Mouse (Mus musculus): ENCODE data around the gene Ina. TPM values are rescaled to one million over a fixed set of nuclear protein-coding genes. Genes with fewer than 3 reads are reported as not detected.
A peak's percentile ranks its signal among the peaks of the same experiment; 100 is the strongest.

The Ina gene
- polyA plus RNA-seq, 1 experiment from 2014 or later = 491 TPM

DNA sequence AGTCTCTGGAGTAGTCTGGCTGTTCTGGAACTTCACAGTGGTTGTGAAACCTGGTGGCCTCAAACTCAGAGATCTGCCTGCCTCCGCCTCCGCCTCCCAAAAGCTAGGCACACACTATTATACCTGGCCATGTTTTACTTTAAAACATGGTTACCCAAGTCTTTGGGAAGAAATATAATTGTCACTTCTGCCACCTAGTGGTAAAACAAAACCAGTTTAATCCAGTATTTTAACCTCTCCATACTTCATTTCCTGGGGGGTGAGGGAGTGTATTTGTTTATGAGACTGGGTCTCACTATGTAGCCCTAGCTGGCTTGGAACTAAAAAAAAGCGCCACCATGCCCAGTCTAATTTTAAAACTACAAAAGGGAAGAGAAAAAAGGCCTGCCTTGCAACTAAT, 29.1 kb downstream of the Ina start:
- H3K27ac ChIP-seq (replicated peaks) = no peak overlapping the region
- no peaks in the 10 kb centered on the region for H3K27me3 ChIP-seq (replicated peaks)
- H3K4me3 ChIP-seq (replicated peaks) = no peak overlapping the region
- peaks cover 59% of the 10 kb centered on the region for H3K36me3 ChIP-seq
- H3K4me1 ChIP-seq = peaks cover 3% of the 10 kb centered on the region; the same call in 1 of the 2 replicates
- no peak for ATAC-seq (ENCODE audit: low FRiP score)
- no peak overlapping the region for H3K9ac ChIP-seq (replicated peaks)
- WGBS = 88% methylated on average over 3 of the region's 3 CpGs
- no peak overlapping the region for H3K4me2 ChIP-seq
- H3K9me3 ChIP-seq (replicated peaks) = no peaks in the 10 kb centered on the region

DNA sequence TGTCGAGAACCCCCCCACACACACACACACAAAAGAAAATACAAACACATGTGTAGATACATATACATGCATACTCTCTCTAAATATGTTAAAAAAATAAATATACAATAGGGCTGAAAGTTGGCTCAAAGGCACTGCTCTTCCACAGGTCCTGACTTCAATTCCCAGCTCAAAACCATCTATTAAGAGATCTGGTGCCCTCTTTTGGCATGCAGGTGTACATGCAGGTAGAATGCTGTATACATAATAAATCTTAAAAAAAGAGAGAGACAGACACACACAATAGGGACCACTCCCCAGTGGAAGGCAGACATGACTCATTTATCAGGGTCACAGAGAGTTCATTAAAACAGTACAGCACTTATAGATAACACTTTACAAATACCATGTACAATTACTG, 31.8 kb downstream of the Ina start:
- Histone ChIP-seq H3K36me3 (peaks cover 36% of the 10 kb centered on the region), H3K27me3 (replicated peaks) (no peaks in the 10 kb centered on the region), H3K4me3 (replicated peaks) (no peak overlapping the region), H3K9ac (replicated peaks) (no peak overlapping the region), H3K4me1 (peaks cover 19% of the 10 kb centered on the region), H3K4me2 (no peak overlapping the region), H3K27ac (replicated peaks) (no peak overlapping the region), H3K9me3 (replicated peaks) (no peaks in the 10 kb centered on the region)
- no peak for ATAC-seq (ENCODE audit: low FRiP score)
- WGBS = 94% methylated on average over 1 of the region's 1 CpGs

DNA sequence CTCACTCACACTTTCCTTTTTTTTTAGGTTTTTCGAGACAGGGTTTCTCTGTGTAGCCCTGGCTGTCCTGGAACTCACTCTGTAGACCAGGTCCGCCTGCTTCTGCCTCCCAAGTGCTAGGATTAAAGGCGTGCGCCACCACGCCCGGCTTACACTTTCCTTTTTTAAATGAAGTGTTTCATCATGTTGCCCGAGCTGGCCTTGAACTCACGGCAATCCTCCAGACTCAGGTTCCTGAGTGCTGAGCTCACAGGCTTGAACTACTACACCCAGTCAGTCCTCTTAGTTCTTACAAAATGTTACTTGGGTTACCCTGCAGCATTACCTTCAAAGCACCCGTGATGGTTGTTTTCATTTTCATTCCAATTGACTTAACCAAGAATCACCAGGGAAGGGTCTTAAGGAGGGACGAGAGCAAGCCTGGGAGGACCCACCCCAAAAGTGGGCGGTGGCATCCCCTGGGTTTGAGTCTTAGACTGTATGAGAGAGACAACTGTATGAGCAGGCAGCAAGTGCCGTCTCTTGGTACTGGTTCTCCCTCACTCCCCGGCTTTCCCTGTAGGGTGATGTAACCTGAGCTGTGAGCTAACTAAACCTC, 32.8 kb downstream of the Ina start:
- 90% methylated on average over 13 of the region's 13 CpGs for WGBS
- H3K9me3 ChIP-seq (replicated peaks) = no peaks in the 10 kb centered on the region
- H3K4me1 ChIP-seq = peaks cover 19% of the 10 kb centered on the region
- H3K27me3 ChIP-seq (replicated peaks) = no peaks in the 10 kb centered on the region
- peaks cover 34% of the 10 kb centered on the region for H3K36me3 ChIP-seq
- H3K9ac ChIP-seq (replicated peaks) = no peak overlapping the region
- no peak overlapping the region for H3K4me2 ChIP-seq
- no peak for ATAC-seq (ENCODE audit: low FRiP score)
- no peak overlapping the region for H3K4me3 ChIP-seq (replicated peaks)
- H3K27ac ChIP-seq (replicated peaks) = no peak overlapping the region

DNA sequence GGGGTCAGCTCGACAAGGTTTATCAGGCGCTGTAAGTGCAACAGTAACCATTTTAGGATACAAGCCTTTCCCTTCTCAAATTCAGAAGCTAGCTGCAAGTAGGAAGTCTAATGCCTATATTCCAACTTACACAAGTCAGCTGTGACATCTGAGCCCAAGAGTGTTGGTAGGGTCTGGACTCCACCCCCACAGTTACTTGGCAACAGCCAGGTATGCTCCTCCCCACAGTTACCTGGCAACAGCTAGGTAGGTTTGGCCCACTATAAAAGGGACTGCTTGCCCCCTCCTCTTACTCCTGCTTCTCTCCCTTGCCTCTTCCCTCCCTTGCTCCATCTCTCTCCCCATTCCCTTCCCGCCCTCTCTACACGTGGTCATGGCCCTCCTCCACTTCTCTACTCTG, 34.6 kb downstream of the Ina start:
- 0 out of 2 replicates have a peak overlapping the region, but pooled peaks have one; percentile 91 for H3K4me3 ChIP-seq (replicated peaks)
- H3K9me3 ChIP-seq (replicated peaks) = no peaks in the 10 kb centered on the region
- no peak for ATAC-seq (ENCODE audit: low FRiP score)
- WGBS = 66% methylated on average over 4 of the region's 4 CpGs
- H3K27ac ChIP-seq (replicated peaks) = no peak overlapping the region
- H3K4me2 ChIP-seq = peak overlapping the region; percentile 57
- no peak overlapping the region for H3K9ac ChIP-seq (replicated peaks)
- H3K36me3 ChIP-seq = peaks cover 27% of the 10 kb centered on the region
- H3K4me1 ChIP-seq = peaks cover 19% of the 10 kb centered on the region
- no peaks in the 10 kb centered on the region for H3K27me3 ChIP-seq (replicated peaks)

DNA sequence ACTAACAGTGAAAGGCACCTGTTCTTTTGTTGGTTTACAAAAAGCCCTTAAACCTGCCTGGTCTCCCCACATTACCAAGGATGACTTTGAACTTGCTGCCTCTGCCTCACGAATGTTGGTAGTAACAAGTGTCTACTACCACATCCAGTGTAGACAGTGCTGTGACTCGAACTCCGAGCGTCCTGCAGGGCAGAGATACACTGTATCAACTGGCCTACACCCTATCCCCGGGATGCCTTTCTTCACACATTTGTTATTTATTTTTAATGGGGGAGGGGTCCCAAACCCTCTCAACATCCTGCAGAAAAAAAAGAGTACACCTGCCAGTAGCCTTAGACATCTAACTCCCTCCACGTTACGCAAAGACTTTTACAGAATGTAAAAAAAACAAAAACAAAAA, 35.3 kb downstream of the Ina start:
- H3K36me3 ChIP-seq = peaks cover 26% of the 10 kb centered on the region
- peaks cover 19% of the 10 kb centered on the region for H3K4me1 ChIP-seq
- no peaks in the 10 kb centered on the region for H3K27me3 ChIP-seq (replicated peaks)
- H3K9ac ChIP-seq (replicated peaks) = peak overlapping the region; percentile 91
- peak; percentile 50 for ATAC-seq (ENCODE audit: low FRiP score)
- H3K4me2 ChIP-seq = peak overlapping the region; percentile 57
- peak overlapping the region; percentile 93 for H3K27ac ChIP-seq (replicated peaks)
- peak overlapping the region; percentile 91 for H3K4me3 ChIP-seq (replicated peaks)
- 6% methylated on average over 7 of the region's 7 CpGs for WGBS
- no peaks in the 10 kb centered on the region for H3K9me3 ChIP-seq (replicated peaks)

DNA sequence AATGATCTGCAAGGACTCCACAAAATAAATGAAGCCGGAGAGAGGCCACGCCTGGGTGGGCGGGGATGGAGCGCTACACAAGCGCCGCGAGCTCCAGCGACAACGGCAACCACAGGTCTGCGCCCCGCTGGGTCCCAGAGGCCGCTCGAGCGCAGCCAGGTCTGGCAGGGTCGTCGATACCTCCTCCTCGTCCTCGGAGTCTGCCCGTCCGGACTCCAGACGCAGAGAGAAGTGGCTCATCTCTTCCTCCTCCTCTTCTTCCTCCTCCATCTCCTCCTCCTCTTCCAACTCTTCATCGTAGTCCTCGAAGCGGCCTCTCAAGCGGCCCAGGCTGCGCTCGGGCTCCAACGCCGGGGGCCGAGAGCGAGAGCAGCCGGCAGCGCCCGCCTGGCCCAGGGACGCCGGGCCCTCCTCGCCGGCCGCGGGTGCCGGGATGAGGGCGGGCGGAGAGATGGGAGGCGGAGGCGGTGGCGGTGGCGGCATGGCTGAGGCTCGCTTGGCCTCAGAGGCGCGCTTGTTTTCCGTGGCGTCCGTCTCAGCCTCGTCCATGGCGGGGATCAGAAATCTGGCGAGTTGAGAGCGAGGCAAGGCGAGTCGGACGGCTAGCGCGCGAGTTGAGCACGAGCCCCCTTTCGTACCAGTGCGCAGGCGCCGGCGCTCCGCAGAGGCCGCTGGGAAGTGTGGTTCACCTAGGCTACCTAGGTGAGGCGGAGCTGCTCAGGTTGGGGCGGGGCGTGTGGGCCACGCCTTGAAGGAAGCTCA, 36.0 kb downstream of the Ina start, which contains the start of gene Pcgf6:
Gene Pcgf6, minus strand, starts transcription at position 636 of the 762 bp plus-strand sequence.
- peaks cover 22% of the 10 kb centered on the region for H3K36me3 ChIP-seq
- peak within 1 kb of the TSS; percentile 91 for H3K9ac ChIP-seq (replicated peaks)
- peak within 1 kb of the TSS; percentile 57 for H3K4me2 ChIP-seq
- WGBS = under 1% methylated on average over 74 of the region's 75 CpGs
- no peaks in the 10 kb centered on the region for H3K9me3 ChIP-seq (replicated peaks)
- no peaks in the 10 kb centered on the region for H3K27me3 ChIP-seq (replicated peaks)
- H3K4me3 ChIP-seq (replicated peaks) = peak within 1 kb of the TSS; percentile 91
- peaks cover 19% of the 10 kb centered on the region for H3K4me1 ChIP-seq
- peak within 1 kb of the TSS; percentile 93 for H3K27ac ChIP-seq (replicated peaks)
- ATAC-seq (ENCODE audit: low FRiP score) = peak; percentile 95

DNA sequence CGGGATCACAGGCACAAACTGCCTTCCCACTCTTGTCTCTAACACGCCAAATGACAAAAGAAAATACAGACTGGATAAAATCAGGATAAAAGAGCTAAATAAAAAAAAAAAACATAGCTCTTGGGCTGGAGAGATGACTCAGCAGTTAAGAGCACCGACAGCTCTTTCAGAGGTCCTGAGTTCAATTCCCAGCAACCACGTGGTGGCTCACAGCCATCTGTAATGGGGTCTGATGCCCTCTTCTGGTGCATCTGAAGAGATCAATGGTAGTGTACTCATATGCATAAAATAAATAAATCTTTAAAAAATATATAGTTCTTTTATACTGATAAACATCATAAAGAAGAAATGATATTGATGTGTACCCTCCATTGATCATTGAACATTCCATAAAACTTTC, 38.4 kb downstream of the Ina start:
- H3K27ac ChIP-seq (replicated peaks) = no peak overlapping the region
- no peaks in the 10 kb centered on the region for H3K27me3 ChIP-seq (replicated peaks)
- no peak overlapping the region for H3K4me2 ChIP-seq
- H3K9ac ChIP-seq (replicated peaks) = no peak overlapping the region
- H3K36me3 ChIP-seq = no peaks in the 10 kb centered on the region
- 83% methylated on average over 4 of the region's 4 CpGs for WGBS
- no peak for ATAC-seq (ENCODE audit: low FRiP score)
- H3K4me3 ChIP-seq (replicated peaks) = no peak overlapping the region
- no peaks in the 10 kb centered on the region for H3K9me3 ChIP-seq (replicated peaks)
- H3K4me1 ChIP-seq = peaks cover 19% of the 10 kb centered on the region

DNA sequence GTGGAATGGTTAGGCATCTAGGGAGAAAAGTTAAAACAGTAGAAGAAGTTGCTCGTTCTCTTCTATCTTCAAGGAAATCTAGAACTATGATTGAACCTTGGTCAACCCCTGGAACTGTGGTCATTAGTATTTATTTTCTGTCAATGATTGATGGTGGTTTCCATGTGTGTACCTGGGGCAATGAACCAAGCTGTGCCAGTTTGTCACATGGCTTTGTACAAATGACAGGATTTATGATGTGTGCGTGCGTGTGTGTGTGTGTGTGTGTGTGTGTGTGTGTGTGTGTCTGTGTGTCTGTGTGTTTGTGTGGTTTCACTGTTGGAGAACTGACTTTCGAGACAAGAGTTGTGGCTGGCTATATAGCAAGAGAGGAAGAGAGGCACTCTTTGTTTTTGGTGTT, 39.0 kb downstream of the Ina start:
- WGBS = 82% methylated on average over 4 of the region's 4 CpGs
- Histone ChIP-seq H3K4me3 (replicated peaks) (no peak overlapping the region), H3K9me3 (replicated peaks) (no peaks in the 10 kb centered on the region), H3K27me3 (replicated peaks) (no peaks in the 10 kb centered on the region), H3K4me2 (no peak overlapping the region), H3K4me1 (peaks cover 16% of the 10 kb centered on the region), H3K9ac (replicated peaks) (no peak overlapping the region), H3K36me3 (no peaks in the 10 kb centered on the region), H3K27ac (replicated peaks) (no peak overlapping the region)
- ATAC-seq (ENCODE audit: low FRiP score) = no peak

DNA sequence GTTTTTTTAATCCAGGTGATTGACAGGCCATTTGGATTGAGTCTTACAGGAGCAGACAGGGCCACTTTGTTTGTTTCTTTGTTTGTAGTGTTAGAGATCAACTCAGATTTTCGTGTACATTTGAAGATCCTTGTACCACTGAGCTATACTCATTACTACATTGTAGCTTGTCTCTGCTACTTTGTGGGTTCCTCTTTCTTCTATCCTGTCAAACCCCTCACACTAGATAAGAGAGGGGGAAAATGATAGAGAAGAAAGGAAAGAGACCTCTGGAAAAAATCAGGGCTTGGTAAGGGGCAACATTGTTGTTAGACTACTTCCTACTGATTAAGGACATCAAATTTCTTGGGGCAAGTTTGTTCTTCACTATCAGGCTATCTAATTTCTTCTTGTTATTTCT, 43.2 kb downstream of the Ina start:
- 72% methylated on average over 1 of the region's 1 CpGs for WGBS
- no peak for ATAC-seq (ENCODE audit: low FRiP score)
- Histone ChIP-seq H3K4me3 (replicated peaks) (no peak overlapping the region), H3K4me2 (no peak overlapping the region), H3K9me3 (replicated peaks) (no peaks in the 10 kb centered on the region), H3K4me1 (no peaks in the 10 kb centered on the region), H3K36me3 (no peaks in the 10 kb centered on the region), H3K9ac (replicated peaks) (no peak overlapping the region), H3K27me3 (replicated peaks) (no peaks in the 10 kb centered on the region), H3K27ac (replicated peaks) (no peak overlapping the region)

DNA sequence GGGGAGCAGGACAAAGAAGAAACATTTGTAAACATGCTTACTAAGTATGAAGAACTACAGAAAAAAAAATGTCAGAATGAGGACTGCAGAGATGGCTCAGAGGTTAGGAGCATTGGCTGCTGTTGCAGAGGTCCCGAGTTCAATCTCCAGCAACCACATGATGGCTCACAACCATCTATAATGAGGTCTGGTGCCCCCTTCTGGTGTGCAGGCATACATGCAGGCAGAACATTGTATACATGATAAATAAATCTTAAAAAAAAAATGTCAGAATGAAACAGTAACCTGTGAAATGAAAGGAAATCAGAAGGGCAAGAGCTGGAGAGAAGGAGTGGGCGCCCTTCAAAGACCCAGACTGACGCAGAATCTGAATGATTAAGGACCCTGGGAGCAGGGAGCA, 51.4 kb downstream of the Ina start:
- Histone ChIP-seq H3K4me1 (peaks cover 13% of the 10 kb centered on the region), H3K9me3 (replicated peaks) (no peaks in the 10 kb centered on the region), H3K4me2 (no peak overlapping the region), H3K27me3 (replicated peaks) (no peaks in the 10 kb centered on the region), H3K27ac (replicated peaks) (no peak overlapping the region), H3K9ac (replicated peaks) (no peak overlapping the region), H3K36me3 (peaks cover 4% of the 10 kb centered on the region; the same call in 1 of the 2 replicates), H3K4me3 (replicated peaks) (no peak overlapping the region)
- WGBS = 92% methylated on average over 3 of the region's 3 CpGs
- no peak for ATAC-seq (ENCODE audit: low FRiP score)

DNA sequence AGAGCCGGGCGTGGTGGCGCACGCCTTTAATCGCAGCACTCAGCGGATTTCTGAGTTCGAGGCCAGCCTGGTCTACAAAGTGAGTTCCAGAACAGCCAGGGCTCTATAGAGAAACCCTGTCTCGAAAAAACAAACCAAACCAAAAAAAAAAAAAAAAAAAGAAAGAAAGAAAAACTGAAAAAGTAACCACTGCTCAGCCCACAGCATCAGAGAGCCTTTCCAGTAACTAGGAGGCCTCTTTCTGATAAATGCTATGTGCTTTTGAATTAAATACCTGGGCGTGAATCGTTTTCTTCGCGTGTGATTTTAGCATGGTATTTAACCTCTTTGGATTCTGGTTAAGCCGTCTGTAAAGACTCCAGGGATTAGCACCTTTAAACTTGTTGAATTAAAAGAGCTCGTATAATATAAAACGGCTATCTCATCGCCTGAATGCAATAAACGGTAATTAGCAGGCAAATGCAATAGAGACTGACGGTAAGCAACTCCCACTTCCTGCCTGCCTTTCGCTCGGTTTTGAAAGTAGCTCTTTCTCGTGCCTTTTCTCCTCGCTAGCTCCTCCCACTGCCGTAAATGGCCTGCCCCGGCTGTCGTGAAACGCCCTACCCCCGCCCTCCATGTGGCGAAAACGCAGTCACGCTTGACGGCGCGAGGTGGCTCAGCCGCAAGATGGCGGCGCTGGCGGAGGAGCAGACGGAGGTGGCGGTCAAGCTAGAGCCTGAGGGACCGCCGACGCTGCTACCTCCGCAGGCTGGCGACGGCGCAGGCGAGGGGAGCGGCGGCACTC, 52.8 kb downstream of the Ina start, which contains the start of gene Taf5:
Gene Taf5, plus strand, starts transcription at position 651 of the 787 bp plus-strand sequence.
- Histone ChIP-seq H3K27me3 (replicated peaks) (no peaks in the 10 kb centered on the region), H3K9ac (replicated peaks) (peak within 1 kb of the TSS; percentile 79), H3K4me1 (peaks cover 13% of the 10 kb centered on the region), H3K9me3 (replicated peaks) (no peaks in the 10 kb centered on the region), H3K4me3 (replicated peaks) (peak within 1 kb of the TSS; percentile 89), H3K27ac (replicated peaks) (peak within 1 kb of the TSS; percentile 90), H3K4me2 (peak within 1 kb of the TSS; percentile 64), H3K36me3 (peaks cover 18% of the 10 kb centered on the region)
- peak; percentile 77 for ATAC-seq (ENCODE audit: low FRiP score)
- WGBS = 10% methylated on average over 49 of the region's 49 CpGs
